Mouse (Mus musculus): ENCODE data around the gene Dedd2.
A peak's percentile ranks its signal among the peaks of the same experiment; 100 is the strongest.

DNA sequence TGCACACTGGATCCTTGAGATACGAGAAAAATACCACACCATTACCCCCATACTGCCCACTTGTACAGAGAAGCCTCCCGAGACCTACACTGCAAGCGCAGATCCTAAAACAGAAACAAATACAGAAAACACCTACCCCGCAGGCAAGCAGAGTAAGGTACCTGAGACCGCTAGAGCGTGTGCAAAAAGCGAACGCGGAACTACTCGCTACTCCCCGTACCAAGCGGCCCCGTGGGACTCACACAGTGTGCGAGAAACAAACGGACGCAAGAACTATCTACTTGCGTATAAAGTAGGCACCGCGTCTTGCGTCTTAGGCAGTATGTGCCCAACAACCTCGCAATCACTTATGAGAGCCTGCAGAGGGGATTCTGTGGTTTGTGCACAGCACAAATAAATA is 38.6 kb downstream of the Dedd2 start:
- TF ChIP-seq ELF1 (IDR thresholded peaks at IDR 0.05; ENCODE audit: low read depth, low read length) (peak; percentile 7; the same call in 1 of the 2 replicates), NELFE (IDR thresholded peaks at IDR 0.05; ENCODE audit: low read depth, low read length) (no peak), POLR2A (IDR thresholded peaks at IDR 0.05; ENCODE audit: low read depth, low read length) (no peak), HCFC1 (IDR thresholded peaks at IDR 0.05; ENCODE audit: low read depth, low read length) (no peak), USF2 (conservative IDR thresholded peaks at IDR 0.05; ENCODE audit: low read depth, low read length) (no peak), CTCF (conservative IDR thresholded peaks at IDR 0.05 in 1 of 2, IDR thresholded peaks at IDR 0.05 in 1 of 2; ENCODE audit: low read depth in 2 of 2, low read length in 2 of 2) (no peak), E2F4 (IDR thresholded peaks at IDR 0.05; ENCODE audit: insufficient replicate concordance, low read depth, low read length) (no peak)
